Mouse (Mus musculus): ENCODE results near the gene Olfr313.

GRCm38 (mm10) chr11:58788346-58788745, 26.5 kb upstream of the Olfr313 start:
- TF ChIP-seq CTCF (IDR thresholded peaks at IDR 0.05; ENCODE audit: insufficient read depth, low read depth, low read length), result no peak
- no peak for TF ChIP-seq POLR2A (IDR thresholded peaks at IDR 0.05; ENCODE audit: insufficient read depth, low read depth, low read length)
